Mouse (Mus musculus) macrophage (primary cell): ENCODE results near the gene Iffo2. TPM values are rescaled to one million over a fixed set of nuclear protein-coding genes. Genes with fewer than 3 reads are reported as not detected.

Source experiments
- H3K27ac ChIP-seq: fragments of 350-480 bp; formaldehyde crosslinking; 2 replicates; pipeline ENCODE4 v1.9.0; 2021
- H3K36me3 ChIP-seq: fragments of 350-480 bp; formaldehyde crosslinking; 2 replicates; pipeline ENCODE4 v1.9.0; 2021; ENCODE audit errors: inconsistent target
- H3K4me3 ChIP-seq: fragments of 350-480 bp; formaldehyde crosslinking; 2 replicates; pipeline ENCODE4 v1.9.0; 2021; ENCODE audit errors: inconsistent target
- H3K79me2 ChIP-seq: fragments of 350-480 bp; formaldehyde crosslinking; 2 replicates; pipeline ENCODE4 v1.9.0; 2021; ENCODE audit errors: inconsistent target
- WGBS: methylation state at CpG from one replicate; pipeline ENCODE4 v1.1.7; 2026; ENCODE audit warnings: inconsistent platforms; ENCODE audit not compliant: missing documents; 5-methylcytosine and 5-hydroxymethylcytosine counted together
- polyA plus RNA-seq: library from polyadenylated mRNA; stranded (reverse); fragments of 250-400 nt; gene quantifications from 3 replicates; pipeline ENCODE4 v1.2.4, GENCODE M21; 2018; ENCODE audit warnings: inconsistent platforms

Iffo2 gene
- polyA plus RNA-seq, 1 experiment from 2014 or later = 8.4 TPM

GRCm38 (mm10) chr4:139581427-139582051, 51.2 kb downstream of the Iffo2 start:
- Histone ChIP-seq H3K27ac (no peak overlapping the region), H3K36me3 (no peaks in the 10 kb centered on the region; the same call in 1 of the 2 replicates), H3K4me3 (no peak overlapping the region), H3K79me2 (peaks cover 100% of the 10 kb centered on the region)
- 64% methylated on average over 6 of the region's 6 CpGs for WGBS

DNA sequence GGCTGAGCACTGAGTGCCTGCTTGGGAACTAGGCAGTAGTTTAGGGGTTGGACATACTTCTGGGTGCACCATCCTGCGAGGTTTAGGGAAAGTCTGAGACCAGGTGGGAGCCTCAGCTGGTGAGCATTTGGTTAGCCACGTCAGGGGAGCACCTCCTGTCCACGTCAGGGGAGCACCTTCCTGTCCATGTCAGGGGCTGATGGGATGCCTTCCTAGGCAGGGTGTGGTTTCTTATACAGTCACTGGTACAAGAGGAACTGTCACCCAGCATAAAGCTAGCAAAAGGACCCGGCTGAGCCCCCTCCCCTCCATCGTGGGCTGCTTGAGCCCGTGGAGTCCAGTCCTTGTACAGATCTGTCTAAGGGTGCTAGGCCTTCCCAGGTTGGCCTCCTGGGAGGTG, 52.0 kb downstream of the Iffo2 start:
- WGBS = 67% methylated on average over 6 of the region's 6 CpGs
- Histone ChIP-seq H3K27ac (no peak overlapping the region), H3K79me2 (peaks cover 100% of the 10 kb centered on the region), H3K36me3 (no peaks in the 10 kb centered on the region), H3K4me3 (no peak overlapping the region)

GRCm38 (mm10) chr4:139582903-139583302, 52.6 kb downstream of the Iffo2 start:
- no peaks in the 10 kb centered on the region for H3K36me3 ChIP-seq
- WGBS = 75% methylated on average over 3 of the region's 3 CpGs
- H3K79me2 ChIP-seq = peaks cover 100% of the 10 kb centered on the region
- H3K4me3 ChIP-seq = no peak overlapping the region
- no peak overlapping the region for H3K27ac ChIP-seq

DNA sequence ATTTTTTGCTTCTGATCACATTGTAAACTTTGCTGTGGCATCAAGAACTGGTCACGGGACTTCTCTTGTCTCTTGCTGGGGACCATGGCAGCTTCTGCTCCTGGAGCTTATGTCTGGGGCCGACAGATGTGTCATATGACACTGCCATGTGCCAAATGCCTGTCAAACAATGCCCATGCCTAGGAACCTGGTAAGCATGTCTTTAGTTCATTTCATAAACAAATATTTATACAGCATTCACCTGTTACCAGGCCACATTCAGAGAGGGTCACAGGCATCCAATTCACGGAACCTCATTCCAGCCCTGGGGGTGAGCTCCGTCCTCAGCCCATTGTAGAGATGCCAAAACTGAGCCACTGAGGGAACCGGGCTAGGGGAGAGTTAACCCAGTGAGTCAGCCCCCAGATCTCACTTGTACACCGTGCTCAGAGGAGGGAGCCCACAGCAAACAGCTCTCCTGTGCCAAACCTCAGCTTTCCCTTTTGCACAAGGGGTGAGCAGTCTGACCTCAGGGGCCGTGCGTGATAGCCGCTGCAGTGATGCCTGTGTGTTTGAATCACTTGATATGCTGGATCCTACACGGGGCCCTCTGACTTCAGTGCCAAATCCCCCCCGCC, 53.4 kb downstream of the Iffo2 start:
- H3K36me3 ChIP-seq = no peaks in the 10 kb centered on the region
- no peak overlapping the region for H3K27ac ChIP-seq
- H3K4me3 ChIP-seq = no peak overlapping the region
- WGBS = 90% methylated on average over 10 of the region's 11 CpGs
- peaks cover 98% of the 10 kb centered on the region for H3K79me2 ChIP-seq

- Histone ChIP-seq H3K36me3 (no peaks in the 10 kb centered on the region), H3K4me3 (no peak overlapping the region), H3K27ac (no peak overlapping the region), H3K79me2 (peaks cover 93% of the 10 kb centered on the region)
- 90% methylated on average over 11 of the region's 11 CpGs for WGBS
Observed at GRCm38 (mm10) chr4:139584704-139585103, 54.4 kb downstream of the Iffo2 start.

DNA sequence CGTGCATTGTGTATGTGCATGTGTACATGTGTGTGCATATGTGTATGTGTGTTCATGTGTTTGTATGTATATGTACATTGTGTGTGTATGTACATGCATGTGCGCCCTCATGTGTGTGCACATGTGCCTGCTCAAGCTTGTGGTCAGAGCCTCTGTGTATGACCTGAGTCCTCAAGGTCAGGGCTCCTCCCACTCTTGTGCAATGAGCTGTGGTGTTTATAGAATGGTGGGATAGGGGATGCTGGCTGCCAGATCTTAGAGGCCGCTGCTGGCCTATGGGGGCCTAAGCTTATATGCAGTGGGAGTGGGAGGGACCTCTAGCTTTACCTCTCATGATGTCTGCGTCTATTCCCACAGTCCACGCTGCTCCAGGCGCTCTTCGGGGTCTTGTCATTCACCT, 55.4 kb downstream of the Iffo2 start:
- Histone ChIP-seq H3K4me3 (no peak overlapping the region), H3K27ac (no peak overlapping the region), H3K79me2 (peaks cover 93% of the 10 kb centered on the region), H3K36me3 (no peaks in the 10 kb centered on the region)
- WGBS = 89% methylated on average over 7 of the region's 7 CpGs

- H3K4me3 ChIP-seq = no peak overlapping the region
- H3K27ac ChIP-seq = no peak overlapping the region
- WGBS = 86% methylated on average over 4 of the region's 4 CpGs
- no peaks in the 10 kb centered on the region for H3K36me3 ChIP-seq
- H3K79me2 ChIP-seq = peaks cover 93% of the 10 kb centered on the region
Observed at GRCm38 (mm10) chr4:139587370-139587769, 57.0 kb downstream of the Iffo2 start.

DNA sequence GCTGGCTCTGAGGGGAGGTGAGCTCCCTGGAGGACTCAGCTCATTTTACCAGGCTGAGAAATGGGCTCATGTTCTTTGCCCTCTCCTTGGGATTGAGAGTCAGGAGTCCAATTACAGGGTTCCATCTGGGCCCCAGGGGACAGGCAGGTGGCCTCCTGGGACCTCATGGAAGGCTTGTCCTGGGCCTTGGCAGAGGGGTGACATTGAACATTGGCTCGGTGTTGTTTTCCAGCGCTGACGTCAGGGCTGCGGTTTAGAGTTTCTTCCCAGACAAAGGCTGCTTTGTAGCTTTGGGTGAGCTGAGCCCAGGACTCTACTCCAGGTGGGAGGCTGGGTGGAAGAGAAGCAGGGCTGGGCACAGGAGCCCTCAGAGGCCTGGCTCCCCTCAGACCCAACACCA, 57.4 kb downstream of the Iffo2 start:
- WGBS = 100% methylated on average over 4 of the region's 4 CpGs
- no peak overlapping the region for H3K27ac ChIP-seq

DNA sequence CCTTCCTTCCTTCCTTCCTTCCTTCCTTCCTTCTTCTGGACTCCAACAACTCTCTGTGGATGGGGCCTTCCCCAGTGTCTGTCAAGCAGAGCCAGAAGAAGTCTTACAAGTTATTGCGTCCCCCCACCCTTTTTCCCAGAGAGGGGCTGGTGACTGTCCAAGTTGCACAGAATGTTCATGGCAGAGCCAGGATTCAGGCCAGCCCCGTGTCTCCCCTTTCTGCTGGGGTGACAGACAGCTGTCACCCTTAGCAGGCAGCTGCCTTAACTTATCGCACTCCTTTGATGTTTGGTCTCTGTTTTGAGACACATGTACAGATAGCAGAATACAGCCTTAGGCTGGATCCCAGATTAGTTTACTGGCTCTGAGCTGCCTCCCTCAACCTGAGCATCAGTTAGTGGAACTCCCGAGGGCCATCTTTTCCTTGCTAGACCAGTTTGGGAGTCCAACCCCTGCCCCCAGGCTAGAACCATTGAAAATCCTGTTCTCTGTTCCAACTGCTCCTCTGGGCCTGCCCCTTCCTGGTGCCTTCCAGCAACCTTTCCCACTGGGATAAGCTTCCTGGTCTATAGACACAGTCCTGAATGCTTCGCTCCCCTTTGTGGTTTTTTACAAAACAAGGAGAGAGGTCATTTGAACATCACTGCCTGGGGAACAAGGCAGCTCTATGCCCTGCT, 59.1 kb downstream of the Iffo2 start:
- no peaks in the 10 kb centered on the region for H3K36me3 ChIP-seq
- H3K27ac ChIP-seq = no peak overlapping the region
- no peak overlapping the region for H3K4me3 ChIP-seq
- 92% methylated on average over 5 of the region's 5 CpGs for WGBS
- H3K79me2 ChIP-seq = peaks cover 93% of the 10 kb centered on the region

More for the DNA sequence above, 57.4 kb downstream of the Iffo2 start:
- Histone ChIP-seq H3K79me2 (peaks cover 93% of the 10 kb centered on the region), H3K4me3 (no peak overlapping the region), H3K36me3 (no peaks in the 10 kb centered on the region)

DNA sequence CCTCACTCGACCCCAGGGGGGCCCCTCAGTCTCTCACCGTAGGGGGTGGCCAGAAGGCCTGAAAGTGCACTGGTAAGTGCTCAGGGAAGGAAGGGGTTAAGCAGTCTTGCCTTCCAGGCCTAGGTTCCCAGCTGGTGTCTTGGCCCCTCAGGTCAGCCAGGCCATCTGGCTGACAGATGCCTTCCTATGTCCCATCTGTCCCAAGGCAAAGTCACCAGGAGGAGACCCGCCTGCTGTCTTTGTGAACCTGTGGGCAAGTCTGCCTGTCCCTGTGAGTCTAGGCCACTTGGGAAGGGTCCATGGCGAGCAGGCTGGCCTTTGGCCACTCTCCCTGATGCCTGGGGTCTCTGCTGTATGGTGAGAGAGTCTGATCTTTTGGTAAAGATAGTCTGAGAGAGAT, 60.1 kb downstream of the Iffo2 start:
- H3K4me3 ChIP-seq = no peak overlapping the region
- H3K27ac ChIP-seq = no peak overlapping the region
- WGBS = 96% methylated on average over 4 of the region's 4 CpGs
- H3K36me3 ChIP-seq = no peaks in the 10 kb centered on the region
- peaks cover 93% of the 10 kb centered on the region for H3K79me2 ChIP-seq

- WGBS = 94% methylated on average over 6 of the region's 7 CpGs
- Histone ChIP-seq H3K27ac (no peak overlapping the region), H3K4me3 (no peak overlapping the region), H3K36me3 (no peaks in the 10 kb centered on the region), H3K79me2 (peaks cover 93% of the 10 kb centered on the region)
Observed at GRCm38 (mm10) chr4:139592895-139593294, 62.5 kb downstream of the Iffo2 start.

- Histone ChIP-seq H3K27ac (no peak overlapping the region), H3K79me2 (peaks cover 93% of the 10 kb centered on the region), H3K36me3 (no peaks in the 10 kb centered on the region), H3K4me3 (no peak overlapping the region)
- 86% methylated on average over 6 of the region's 6 CpGs for WGBS
Observed at GRCm38 (mm10) chr4:139593383-139593782, 63.0 kb downstream of the Iffo2 start.

- 65% methylated on average over 3 of the region's 3 CpGs for WGBS
- peaks cover 92% of the 10 kb centered on the region for H3K79me2 ChIP-seq
- no peak overlapping the region for H3K27ac ChIP-seq
- no peak overlapping the region for H3K4me3 ChIP-seq
- H3K36me3 ChIP-seq = no peaks in the 10 kb centered on the region
Observed at GRCm38 (mm10) chr4:139594062-139594461, 63.7 kb downstream of the Iffo2 start.

GRCm38 (mm10) chr4:139596715-139597114, 66.4 kb downstream of the Iffo2 start:
- 76% methylated on average over 9 of the region's 9 CpGs for WGBS
- Histone ChIP-seq H3K4me3 (no peak overlapping the region), H3K27ac (0 out of 2 replicates have a peak overlapping the region, but pooled peaks have one; percentile 97), H3K79me2 (peaks cover 90% of the 10 kb centered on the region), H3K36me3 (no peaks in the 10 kb centered on the region)
